Mouse (Mus musculus) liver, embryonic 14.5 days (tissue): ENCODE results near the gene Tekt3. TPM values are rescaled to one million over a fixed set of nuclear protein-coding genes. Genes with fewer than 3 reads are reported as not detected.

Experiments used
- ATAC-seq: fragments of 200-750 bp; cut with Nextera tagmentation; 2 replicates; pipeline ENCODE4 v1.8.0; 2017; ENCODE audit warnings: moderate number of reproducible peaks, mild to moderate bottlenecking, moderate library complexity; ENCODE audit not compliant: insufficient read depth
- DNase-seq, 3 experiments: peaks; one replicate each; pipeline ENCODE4 v3.0.0-alpha.2; 2012 to 2013; ENCODE audit warnings: low read depth in 3 of 3, low spot score in 3 of 3
- H3K27ac ChIP-seq: fragments of 300-500 bp; sonication (generic); 2 replicates; pipeline ENCODE4 v1.5.1; 2014; ENCODE audit warnings: moderate library complexity, mild to moderate bottlenecking, control low read depth, inconsistent platforms
- H3K27me3 ChIP-seq: fragments of 300-500 bp; sonication (generic); 2 replicates; pipeline ENCODE4 v1.6.1; 2014; ENCODE audit warnings: mild to moderate bottlenecking, low read length, moderate library complexity; ENCODE audit not compliant: control insufficient read depth, insufficient read depth
- H3K36me3 ChIP-seq: fragments of 300-500 bp; sonication (generic); replicated peaks from 2 replicates; pipeline ENCODE4 v1.6.1; 2014; ENCODE audit warnings: low read depth; ENCODE audit not compliant: control insufficient read depth, insufficient read depth
- H3K4me1 ChIP-seq, 2 experiments: fragments of 200-500 bp in 1 of 2; fragments of 300-500 bp in 1 of 2; sonication (generic) in 1 of 2; replicated peaks; 2 replicates each; pipeline ENCODE4 v1.6.1; 2012 to 2014; ENCODE audit warnings: antibody characterized with exemption in 1 of 2, inconsistent platforms in 1 of 2, low read length in 1 of 2; ENCODE audit not compliant: control insufficient read depth in 2 of 2, insufficient read depth in 2 of 2
- H3K4me2 ChIP-seq: fragments of 300-500 bp; sonication (generic); 2 replicates; pipeline ENCODE4 v1.6.1; 2014; ENCODE audit warnings: low read depth, mild to moderate bottlenecking, control low read depth, moderate library complexity
- H3K4me3 ChIP-seq, 2 experiments: fragments of 200-500 bp in 1 of 2; fragments of 300-500 bp in 1 of 2; sonication (generic) in 1 of 2; 2 replicates each; pipeline ENCODE4 v1.5.1; 2012 to 2014; ENCODE audit warnings: low read depth in 2 of 2, low read length in 2 of 2, mild to moderate bottlenecking in 2 of 2, control low read depth in 1 of 2, inconsistent platforms in 1 of 2, moderate library complexity in 1 of 2; ENCODE audit not compliant: insufficient read depth in 1 of 2
- H3K9ac ChIP-seq: fragments of 300-500 bp; sonication (generic); replicated peaks from 2 replicates; pipeline ENCODE4 v1.6.1; 2014; ENCODE audit warnings: mild to moderate bottlenecking, control low read depth, moderate library complexity
- H3K9me3 ChIP-seq: fragments of 300-500 bp; sonication (generic); 2 replicates; pipeline ENCODE4 v1.6.1; 2016; ENCODE audit warnings: low read length, mixed read lengths; ENCODE audit not compliant: control insufficient read depth
- CTCF ChIP-seq: IDR thresholded peaks from 2 replicates; pipeline ENCODE4 v1.5.1; 2016; ENCODE audit warnings: antibody characterized with exemption, low read depth, control low read depth
- EP300 ChIP-seq: IDR thresholded peaks from 2 replicates; pipeline ENCODE4 v1.6.1; 2016; ENCODE audit warnings: antibody characterized with exemption, low read depth
- WGBS: fragments of 180-500 bp; shearing (Covaris S2); extraction: QIAGEN DNeasy Blood & Tissue Kit; methylation state at CpG from one replicate; pipeline ENCODE4 v1.1.7; 2014; ENCODE audit not compliant: insufficient replicate concordance; 5-methylcytosine and 5-hydroxymethylcytosine counted together
- polyA plus RNA-seq, 2 experiments: library from polyadenylated mRNA; depleted of rRNA in 1 of 2; stranded (reverse) in 1 of 2; unstranded in 1 of 2; fragments of >200 nt; fragmentation: Nextera tagmentation in 1 of 2; extraction: Ambion mirVana in 1 of 2; gene quantifications; 2 replicates each; pipeline versions ENCODE4 v1.2.1 to v1.2.3; 2012 to 2014

The Tekt3 gene
- polyA plus RNA-seq, 2 experiments: not detected

- H3K27ac ChIP-seq: no peak overlapping the region
- no peaks in the 10 kb centered on the region for H3K4me1 ChIP-seq
- no peaks in the 10 kb centered on the region for H3K27me3 ChIP-seq
- no peak overlapping the region for H3K9ac ChIP-seq
- H3K9me3 ChIP-seq: no peaks in the 10 kb centered on the region
- no peak overlapping the region for H3K4me2 ChIP-seq
- DNase-seq: no peak
- no peak overlapping the region for H3K4me3 ChIP-seq
- H3K36me3 ChIP-seq: no peaks in the 10 kb centered on the region
- 24% methylated on average over 4 of the region's 4 CpGs for WGBS
- TF ChIP-seq EP300 (no peak), CTCF (no peak)
- ATAC-seq: no peak
Measured at GRCm38 (mm10) chr11:63090210-63090609, 28.8 kb downstream of the Tekt3 start.

- no peaks in the 10 kb centered on the region for H3K9me3 ChIP-seq
- no peaks in the 10 kb centered on the region for H3K4me1 ChIP-seq
- H3K36me3 ChIP-seq: no peaks in the 10 kb centered on the region
- no peak overlapping the region for H3K4me3 ChIP-seq
- TF ChIP-seq CTCF (no peak), EP300 (no peak)
- WGBS: 67% methylated on average over 6 of the region's 6 CpGs
- H3K27ac ChIP-seq: no peak overlapping the region
- DNase-seq (no peak), ATAC-seq (no peak)
- H3K4me2 ChIP-seq: no peak overlapping the region
- H3K27me3 ChIP-seq: no peaks in the 10 kb centered on the region
- H3K9ac ChIP-seq: no peak overlapping the region
Measured at GRCm38 (mm10) chr11:63090986-63091385, 29.5 kb downstream of the Tekt3 start.

GRCm38 (mm10) chr11:63092271-63092670, 30.8 kb downstream of the Tekt3 start:
- Histone ChIP-seq H3K9me3 (no peaks in the 10 kb centered on the region), H3K9ac (no peak overlapping the region), H3K4me1 (no peaks in the 10 kb centered on the region), H3K36me3 (no peaks in the 10 kb centered on the region), H3K4me3 (no peak overlapping the region), H3K27ac (no peak overlapping the region), H3K27me3 (no peaks in the 10 kb centered on the region), H3K4me2 (no peak overlapping the region)
- DNase-seq (no peak), ATAC-seq (no peak)
- no peak for TF ChIP-seq EP300
- TF ChIP-seq CTCF: no peak
- WGBS: 34% methylated on average over 5 of the region's 5 CpGs

GRCm38 (mm10) chr11:63093601-63094000, 32.1 kb downstream of the Tekt3 start:
- H3K27me3 ChIP-seq: no peaks in the 10 kb centered on the region
- 57% methylated on average over 5 of the region's 5 CpGs for WGBS
- H3K4me2 ChIP-seq: no peak overlapping the region
- H3K27ac ChIP-seq: no peak overlapping the region
- H3K36me3 ChIP-seq: no peaks in the 10 kb centered on the region
- ATAC-seq (no peak), DNase-seq (no peak)
- H3K9me3 ChIP-seq: no peaks in the 10 kb centered on the region
- H3K4me1 ChIP-seq: no peaks in the 10 kb centered on the region
- TF ChIP-seq EP300: no peak
- no peak for TF ChIP-seq CTCF
- no peak overlapping the region for H3K4me3 ChIP-seq
- no peak overlapping the region for H3K9ac ChIP-seq

DNA sequence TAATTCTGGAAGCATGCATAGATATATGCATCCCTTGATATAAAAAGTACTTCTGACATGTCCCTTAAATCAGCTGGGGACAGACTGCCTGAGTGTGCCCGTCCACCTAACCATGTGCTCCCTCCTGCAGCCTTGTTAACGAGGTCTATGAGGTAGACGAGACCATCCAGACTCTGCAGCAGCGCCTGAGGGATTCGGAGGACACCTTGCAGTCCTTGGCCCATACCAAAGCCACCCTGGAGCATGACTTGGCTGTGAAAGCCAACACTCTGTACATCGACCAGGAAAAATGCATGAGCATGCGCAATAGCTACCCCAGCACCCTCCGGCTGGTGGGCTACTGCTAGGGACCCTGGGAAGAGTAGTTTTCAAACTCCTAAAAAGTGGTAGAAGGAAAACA, 33.0 kb downstream of the Tekt3 start:
- Histone ChIP-seq H3K27ac (no peak overlapping the region), H3K4me3 (no peak overlapping the region), H3K36me3 (no peaks in the 10 kb centered on the region), H3K9ac (no peak overlapping the region), H3K4me2 (no peak overlapping the region), H3K4me1 (no peaks in the 10 kb centered on the region), H3K27me3 (no peaks in the 10 kb centered on the region), H3K9me3 (no peaks in the 10 kb centered on the region)
- DNase-seq: no peak
- no peak for ATAC-seq
- TF ChIP-seq CTCF (no peak), EP300 (no peak)
- 61% methylated on average over 8 of the region's 8 CpGs for WGBS

GRCm38 (mm10) chr11:63098016-63098415, 36.6 kb downstream of the Tekt3 start:
- H3K9ac ChIP-seq: no peak overlapping the region
- WGBS: 43% methylated on average over 3 of the region's 3 CpGs
- no peak for ATAC-seq

More at GRCm38 (mm10) chr11:63098016-63098415, 36.6 kb downstream of the Tekt3 start:
- TF ChIP-seq EP300 (no peak), CTCF (no peak)
- H3K9me3 ChIP-seq: no peaks in the 10 kb centered on the region
- DNase-seq: no peak
- H3K4me3 ChIP-seq: no peak overlapping the region
- H3K27me3 ChIP-seq: no peaks in the 10 kb centered on the region
- H3K27ac ChIP-seq: no peak overlapping the region
- no peaks in the 10 kb centered on the region for H3K4me1 ChIP-seq
- H3K4me2 ChIP-seq: no peak overlapping the region
- no peaks in the 10 kb centered on the region for H3K36me3 ChIP-seq
